Mouse (Mus musculus) intestine, embryonic 14.5 days (tissue): ENCODE results near the gene Mbnl1. TPM values are rescaled to one million over a fixed set of nuclear protein-coding genes. Genes with fewer than 3 reads are reported as not detected.
"Not testable (repeated sequence)": the region's sequence is repeated elsewhere in the genome, so short reads cannot be mapped to it uniquely, and the experiment has no call there.

Experiments
- ATAC-seq: fragments of 200-750 bp; cut with Nextera tagmentation; replicated peaks from 2 replicates; pipeline ENCODE4 v1.8.0; 2017; ENCODE audit warnings: low read depth, moderate number of reproducible peaks, moderate TSS enrichment, moderate library complexity; ENCODE audit not compliant: low FRiP score, low TSS enrichment
- DNase-seq: peaks from one replicate; pipeline ENCODE4 v3.0.0-alpha.2; 2018; ENCODE audit warnings: low spot score
- H3K27ac ChIP-seq: fragments of 300-500 bp; sonication (generic); 2 replicates; pipeline ENCODE4 v1.5.1; 2014; ENCODE audit warnings: low read depth, mild to moderate bottlenecking, control low read depth
- H3K27me3 ChIP-seq: fragments of 300-500 bp; sonication (generic); replicated peaks from 2 replicates; pipeline ENCODE4 v1.6.1; 2014; ENCODE audit warnings: low read length, control low read depth; ENCODE audit not compliant: control insufficient read depth, insufficient read depth
- H3K36me3 ChIP-seq: fragments of 300-500 bp; sonication (generic); 2 replicates; pipeline ENCODE4 v1.6.1; 2014; ENCODE audit warnings: low read length, control low read depth; ENCODE audit not compliant: control insufficient read depth, insufficient read depth
- H3K4me1 ChIP-seq: fragments of 300-500 bp; sonication (generic); replicated peaks from 2 replicates; pipeline ENCODE4 v1.6.1; 2014; ENCODE audit warnings: low read length, control low read depth, mixed read lengths; ENCODE audit not compliant: control insufficient read depth, insufficient read depth
- H3K4me2 ChIP-seq: fragments of 300-500 bp; sonication (generic); 2 replicates; pipeline ENCODE4 v1.6.1; 2014; ENCODE audit warnings: low read length
- H3K4me3 ChIP-seq: fragments of 300-500 bp; sonication (generic); 2 replicates; pipeline ENCODE4 v1.5.1; 2014; ENCODE audit warnings: low read depth, low read length, control low read depth, mixed read lengths
- H3K9ac ChIP-seq: fragments of 300-500 bp; sonication (generic); 2 replicates; pipeline ENCODE4 v1.6.1; 2014; ENCODE audit warnings: mild to moderate bottlenecking, low read length
- H3K9me3 ChIP-seq: fragments of 300-500 bp; sonication (generic); 2 replicates; pipeline ENCODE4 v1.6.1; 2016; ENCODE audit warnings: low read length, control low read depth; ENCODE audit not compliant: control insufficient read depth
- WGBS: fragments of 180-500 bp; shearing (Covaris S2); extraction: QIAGEN DNeasy Blood & Tissue Kit; methylation state at CpG from one replicate; pipeline ENCODE4 v1.1.7; 2014; 5-methylcytosine and 5-hydroxymethylcytosine counted together
- polyA plus RNA-seq: library from polyadenylated mRNA; unstranded; fragments of >200 nt; fragmentation: Nextera tagmentation; extraction: Ambion mirVana; gene quantifications from 2 replicates; pipeline ENCODE4 v1.2.1, GENCODE M21; 2014

Mbnl1 gene
- polyA plus RNA-seq, 1 experiment from 2014 or later = 141 TPM

DNA sequence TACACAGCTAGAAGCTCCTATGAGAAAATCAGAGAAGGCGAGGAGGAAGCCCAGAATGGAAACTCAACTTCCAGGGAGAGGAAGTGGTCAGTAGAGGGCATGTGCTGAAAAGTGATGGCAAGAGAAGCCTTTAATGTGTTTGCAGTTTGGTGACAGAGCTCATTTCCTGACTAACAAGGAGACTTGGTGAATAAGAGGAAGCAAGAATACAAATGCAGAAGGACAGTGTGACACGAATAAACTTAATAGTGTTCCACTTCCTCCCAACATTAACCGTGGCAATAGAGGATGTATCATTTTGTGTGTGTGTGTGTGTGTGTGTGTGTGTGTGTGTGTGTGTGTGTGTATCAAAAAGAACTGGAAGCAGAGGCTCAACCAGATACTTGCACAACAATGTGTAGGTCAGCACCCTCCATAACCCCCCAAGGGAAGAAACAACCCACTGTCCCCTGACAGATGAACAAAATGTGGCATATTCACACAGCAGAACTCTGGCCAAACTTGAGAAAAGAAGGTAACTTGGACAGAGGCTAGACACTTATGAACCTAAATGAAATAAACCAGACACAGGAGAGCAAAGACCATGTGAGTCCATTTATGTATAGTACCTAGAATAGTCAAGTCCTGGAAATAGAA lies 3.3 kb upstream of the Mbnl1 start:
- H3K36me3 ChIP-seq, H3K4me1 ChIP-seq, H3K4me3 ChIP-seq, H3K27me3 ChIP-seq, H3K9ac ChIP-seq, H3K4me2 ChIP-seq, H3K27ac ChIP-seq, ATAC-seq, DNase-seq, H3K9me3 ChIP-seq: not testable (repeated sequence)
- 76% methylated on average over 2 of the region's 3 CpGs for WGBS

- Histone ChIP-seq H3K9ac (no peak overlapping the region), H3K36me3 (no peaks in the 10 kb centered on the region), H3K4me1 (0 out of 2 replicates have a peak, but pooled peaks cover 3% of the 10 kb centered on the region), H3K4me3 (no peak overlapping the region), H3K27ac (no peak overlapping the region), H3K27me3 (no peaks in the 10 kb centered on the region), H3K9me3 (no peaks in the 10 kb centered on the region), H3K4me2 (no peak overlapping the region)
- no peak for DNase-seq
- ATAC-seq = no peak
- 78% methylated on average over 2 of the region's 2 CpGs for WGBS
Observed at GRCm38 (mm10) chr3:60472011-60472680, 484 bp upstream of the Mbnl1 start.

GRCm38 (mm10) chr3:60473861-60474653 lies 1.4 kb downstream of the Mbnl1 start:
- H3K4me2 ChIP-seq = no peak overlapping the region
- no peak overlapping the region for H3K4me3 ChIP-seq
- H3K9me3 ChIP-seq = no peaks in the 10 kb centered on the region
- H3K27me3 ChIP-seq = no peaks in the 10 kb centered on the region
- H3K36me3 ChIP-seq = no peaks in the 10 kb centered on the region
- ATAC-seq (no peak), DNase-seq (no peak)
- H3K9ac ChIP-seq = no peak overlapping the region
- WGBS = 87% methylated on average over 11 of the region's 11 CpGs
- no peak overlapping the region for H3K27ac ChIP-seq
- H3K4me1 ChIP-seq = 0 out of 2 replicates have a peak, but pooled peaks cover 3% of the 10 kb centered on the region

- H3K4me1 ChIP-seq = 0 out of 2 replicates have a peak, but pooled peaks cover 3% of the 10 kb centered on the region
- no peak overlapping the region for H3K9ac ChIP-seq
- H3K36me3 ChIP-seq = no peaks in the 10 kb centered on the region
- DNase-seq (no peak), ATAC-seq (no peak)
- no peaks in the 10 kb centered on the region for H3K27me3 ChIP-seq
- H3K27ac ChIP-seq = no peak overlapping the region
- H3K4me3 ChIP-seq = no peak overlapping the region
- H3K4me2 ChIP-seq = no peak overlapping the region
- no peaks in the 10 kb centered on the region for H3K9me3 ChIP-seq
- WGBS = 92% methylated on average over 3 of the region's 3 CpGs
Observed at GRCm38 (mm10) chr3:60474654-60474972, 2.0 kb downstream of the Mbnl1 start.

DNA sequence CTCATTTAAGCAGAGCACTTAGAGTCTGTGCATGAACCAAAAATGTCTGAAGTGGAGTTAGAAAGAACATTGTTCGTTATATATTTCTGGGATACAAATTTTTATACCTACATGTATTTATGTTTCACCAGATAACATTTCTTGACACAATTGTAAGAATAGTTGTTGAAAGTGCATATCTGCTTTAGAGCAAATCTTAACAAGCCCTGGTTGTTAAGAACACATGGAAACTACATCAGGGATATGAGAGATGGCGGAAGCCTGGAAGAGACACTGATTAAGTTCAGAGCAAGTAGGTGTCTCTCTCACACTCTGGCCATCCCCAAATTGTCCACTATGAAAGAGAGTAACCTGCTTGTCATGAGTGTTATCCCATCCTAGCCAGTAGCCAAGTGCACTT lies 2.4 kb downstream of the Mbnl1 start:
- WGBS = 96% methylated on average over 2 of the region's 2 CpGs
- DNase-seq (no peak), ATAC-seq (no peak)
- no peak overlapping the region for H3K4me2 ChIP-seq
- 0 out of 2 replicates have a peak, but pooled peaks cover 3% of the 10 kb centered on the region for H3K4me1 ChIP-seq
- no peaks in the 10 kb centered on the region for H3K27me3 ChIP-seq
- H3K36me3 ChIP-seq = no peaks in the 10 kb centered on the region
- no peak overlapping the region for H3K4me3 ChIP-seq
- H3K9me3 ChIP-seq = no peaks in the 10 kb centered on the region
- H3K9ac ChIP-seq = no peak overlapping the region
- H3K27ac ChIP-seq = no peak overlapping the region

DNA sequence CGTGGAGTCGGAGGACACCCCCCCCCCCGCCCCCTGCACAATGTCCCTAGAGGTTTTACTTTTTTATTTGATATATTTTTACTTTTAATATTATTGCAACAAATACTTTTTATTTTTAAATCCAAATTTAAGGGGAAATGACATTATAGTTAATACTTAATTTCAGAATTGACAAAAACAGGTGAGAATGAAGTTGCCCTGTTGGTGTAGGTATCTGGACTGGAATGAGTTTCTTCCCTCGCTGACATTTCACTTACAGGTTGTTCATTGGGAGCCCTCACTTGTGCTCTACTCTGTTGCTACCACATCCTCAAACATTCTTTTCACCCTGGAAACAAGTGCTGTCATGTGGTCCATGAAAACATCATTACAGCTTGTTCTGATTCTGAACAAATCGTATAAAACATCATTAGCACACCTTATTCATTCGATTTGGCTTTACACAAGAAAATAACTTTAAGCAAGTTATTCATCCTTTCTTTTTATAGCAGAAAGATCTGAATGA lies 4.2 kb downstream of the Mbnl1 start:
- Histone ChIP-seq H3K9me3 (no peaks in the 10 kb centered on the region), H3K4me1 (0 out of 2 replicates have a peak, but pooled peaks cover 3% of the 10 kb centered on the region), H3K27ac (no peak overlapping the region), H3K36me3 (no peaks in the 10 kb centered on the region), H3K4me3 (no peak overlapping the region), H3K4me2 (no peak overlapping the region), H3K9ac (no peak overlapping the region), H3K27me3 (no peaks in the 10 kb centered on the region)
- DNase-seq (no peak), ATAC-seq (no peak)
- 85% methylated on average over 6 of the region's 6 CpGs for WGBS

- Histone ChIP-seq H3K36me3 (no peaks in the 10 kb centered on the region), H3K9me3 (no peaks in the 10 kb centered on the region), H3K4me1 (no peaks in the 10 kb centered on the region), H3K27me3 (no peaks in the 10 kb centered on the region), H3K4me3 (no peak overlapping the region), H3K4me2 (no peak overlapping the region), H3K27ac (no peak overlapping the region), H3K9ac (no peak overlapping the region)
- no peak for ATAC-seq
- DNase-seq = no peak
- WGBS = 39% methylated on average over 2 of the region's 2 CpGs
Observed at GRCm38 (mm10) chr3:60478433-60478832, 5.8 kb downstream of the Mbnl1 start.

DNA sequence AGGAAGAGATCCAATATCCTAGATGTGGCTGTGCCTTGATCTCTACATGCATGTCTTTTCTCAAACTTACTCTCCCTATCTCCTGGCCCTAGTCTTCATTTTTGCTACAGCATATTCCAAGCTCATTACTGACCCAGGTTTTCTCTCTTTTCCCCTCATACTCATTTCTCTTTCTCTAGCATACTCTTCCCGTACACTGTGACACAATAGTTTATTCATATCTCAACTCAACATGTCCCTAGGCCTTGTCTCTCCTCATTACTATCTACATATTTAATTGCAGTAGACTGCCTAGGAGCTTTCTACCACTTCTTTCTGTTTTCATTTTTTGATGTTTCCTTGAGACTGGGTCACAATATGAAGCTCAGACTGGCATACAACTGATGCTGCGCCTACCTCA lies 8.1 kb downstream of the Mbnl1 start:
- Histone ChIP-seq H3K36me3 (no peaks in the 10 kb centered on the region), H3K9me3 (no peaks in the 10 kb centered on the region), H3K4me1 (no peaks in the 10 kb centered on the region), H3K4me2 (no peak overlapping the region), H3K27ac (no peak overlapping the region), H3K4me3 (no peak overlapping the region), H3K27me3 (no peaks in the 10 kb centered on the region), H3K9ac (no peak overlapping the region)
- no peak for DNase-seq
- ATAC-seq = no peak
- 88% methylated on average over 2 of the region's 2 CpGs for WGBS
